Mouse (Mus musculus) myocyte (in vitro differentiated cells): ENCODE data around the gene Hba-a1.

ENCODE experiments used
- CEBPB ChIP-seq: IDR thresholded peaks from 2 replicates; pipeline ENCODE4 v1.6.1; 2011; ENCODE audit warnings: mild to moderate bottlenecking, moderate library complexity; ENCODE audit not compliant: poor library complexity, insufficient read depth, severe bottlenecking
- E2F4 ChIP-seq: IDR thresholded peaks from one replicate; pipeline ENCODE4 v1.6.1; 2011; ENCODE audit warnings: mild to moderate bottlenecking, control low read depth, moderate library complexity; ENCODE audit not compliant: insufficient read depth
- MYOG ChIP-seq, 3 experiments: IDR thresholded peaks; one replicate each; pipeline ENCODE4 v1.6.1; 2011; ENCODE audit warnings: control low read depth in 2 of 3, low read depth in 2 of 3, mild to moderate bottlenecking in 2 of 3; ENCODE audit not compliant: insufficient read length in 2 of 3, control insufficient read depth in 1 of 3, insufficient read depth in 1 of 3
- POLR2A ChIP-seq: IDR thresholded peaks from one replicate; pipeline ENCODE4 v1.6.1; 2011; ENCODE audit warnings: low read depth, mild to moderate bottlenecking, control low read depth, moderate library complexity; ENCODE audit not compliant: insufficient read length
- POLR2AphosphoS2 ChIP-seq: IDR thresholded peaks from one replicate; pipeline ENCODE4 v1.6.1; 2011; ENCODE audit warnings: low read depth, control low read depth; ENCODE audit not compliant: insufficient read length
- SRF ChIP-seq: IDR thresholded peaks from one replicate; pipeline ENCODE4 v1.6.1; 2011; ENCODE audit warnings: low read depth; ENCODE audit not compliant: control insufficient read depth, insufficient read length
- TCF12 ChIP-seq: IDR thresholded peaks from one replicate; pipeline ENCODE4 v1.6.1; 2011; ENCODE audit warnings: mild to moderate bottlenecking, control low read depth; ENCODE audit not compliant: poor library complexity, insufficient read depth, severe bottlenecking
- TCF3 ChIP-seq: IDR thresholded peaks from one replicate; pipeline ENCODE4 v1.6.1; 2011; ENCODE audit warnings: low read depth, control low read depth; ENCODE audit not compliant: insufficient read length

DNA sequence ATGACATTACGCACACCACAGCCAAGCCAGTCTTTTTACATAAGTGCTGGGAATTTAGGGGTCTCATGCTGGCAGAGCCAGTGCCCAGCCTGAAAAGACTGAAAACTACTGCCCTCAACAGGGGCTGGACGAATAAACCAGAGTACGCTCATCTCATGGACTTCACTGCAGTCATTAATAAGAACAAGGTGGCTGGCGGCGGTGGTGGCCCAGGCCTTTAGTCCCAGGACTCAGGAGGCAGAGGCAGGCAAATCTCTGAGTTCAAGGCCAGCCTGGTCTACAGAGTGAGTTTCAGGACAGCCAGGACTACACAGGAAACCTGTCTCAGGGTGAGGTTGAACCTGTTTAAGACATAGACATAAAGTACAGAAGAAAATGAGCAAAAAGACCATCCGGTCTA is 17.1 kb upstream of the Hba-a1 start:
- TF ChIP-seq E2F4 = no peak
- no peak for TF ChIP-seq TCF12
- TF ChIP-seq POLR2A = no peak
- no peak for TF ChIP-seq MYOG (IDR thresholded peaks at IDR 0.05; ENCODE audit: control insufficient read depth in 1 of 3, insufficient read depth in 1 of 3, insufficient read length in 2 of 3, low read depth in 2 of 3)
- TF ChIP-seq TCF3 = no peak
- no peak for TF ChIP-seq SRF
- TF ChIP-seq POLR2AphosphoS2 = no peak
- TF ChIP-seq CEBPB = no peak
